Mouse (Mus musculus) stomach, postnatal 0 days (tissue): ENCODE data around the gene Ssmem1. TPM values are rescaled to one million over a fixed set of nuclear protein-coding genes. Genes with fewer than 3 reads are reported as not detected.
A peak's percentile ranks its signal among the peaks of the same experiment; 100 is the strongest.

Source experiments
- ATAC-seq: fragments of 200-750 bp; cut with Nextera tagmentation; 2 replicates; pipeline ENCODE4 v1.8.0; 2017; ENCODE audit not compliant: low FRiP score, low TSS enrichment
- DNase-seq: peaks from one replicate; pipeline ENCODE4 v3.0.0-alpha.2; 2016; ENCODE audit warnings: low spot score
- H3K27ac ChIP-seq: fragments of 300-500 bp; sonication (generic); replicated peaks from 2 replicates; pipeline ENCODE4 v1.5.1; 2014; ENCODE audit warnings: mild to moderate bottlenecking, control low read depth
- H3K27me3 ChIP-seq: fragments of 300-500 bp; sonication (generic); 2 replicates; pipeline ENCODE4 v1.6.1; 2014; ENCODE audit warnings: low read length; ENCODE audit not compliant: control insufficient read depth, insufficient read depth
- H3K36me3 ChIP-seq: fragments of 300-500 bp; sonication (generic); 2 replicates; pipeline ENCODE4 v1.6.1; 2014; ENCODE audit warnings: low read length, mixed read lengths; ENCODE audit not compliant: control insufficient read depth, insufficient read depth
- H3K4me1 ChIP-seq: fragments of 300-500 bp; sonication (generic); replicated peaks from 2 replicates; pipeline ENCODE4 v1.6.1; 2014; ENCODE audit warnings: antibody characterized with exemption; ENCODE audit not compliant: control insufficient read depth, insufficient read depth
- H3K4me2 ChIP-seq: fragments of 300-500 bp; sonication (generic); replicated peaks from 2 replicates; pipeline ENCODE4 v1.6.1; 2014; ENCODE audit warnings: low read depth, mild to moderate bottlenecking, control low read depth, moderate library complexity
- H3K4me3 ChIP-seq: fragments of 300-500 bp; sonication (generic); 2 replicates; pipeline ENCODE4 v1.5.1; 2014; ENCODE audit warnings: low read depth, low read length, control low read depth
- H3K9ac ChIP-seq: fragments of 300-500 bp; sonication (generic); 2 replicates; pipeline ENCODE4 v1.6.1; 2014; ENCODE audit warnings: mild to moderate bottlenecking, low read length, control low read depth, mixed read lengths
- H3K9me3 ChIP-seq: fragments of 300-500 bp; sonication (generic); 2 replicates; pipeline ENCODE4 v1.6.1; 2016; ENCODE audit warnings: low read length; ENCODE audit not compliant: control insufficient read depth
- CTCF ChIP-seq: IDR thresholded peaks from 2 replicates; pipeline ENCODE4 v1.5.1; 2016; ENCODE audit warnings: antibody characterized with exemption, low read depth, mild to moderate bottlenecking, moderate library complexity
- EP300 ChIP-seq: optimal IDR thresholded peaks from 2 replicates; pipeline ENCODE3; 2016; ENCODE audit warnings: antibody characterized with exemption
- WGBS: fragments of 180-500 bp; shearing (Covaris S2); extraction: QIAGEN DNeasy Blood & Tissue Kit; methylation state at CpG from one replicate; pipeline ENCODE4 v1.1.7; 2014; 5-methylcytosine and 5-hydroxymethylcytosine counted together
- polyA plus RNA-seq: library from polyadenylated mRNA; unstranded; fragments of >200 nt; fragmentation: Nextera tagmentation; extraction: Ambion mirVana; gene quantifications from 2 replicates; pipeline ENCODE4 v1.2.1, GENCODE M21; 2015

The Ssmem1 gene
- polyA plus RNA-seq, 1 experiment from 2014 or later, result not detected

DNA sequence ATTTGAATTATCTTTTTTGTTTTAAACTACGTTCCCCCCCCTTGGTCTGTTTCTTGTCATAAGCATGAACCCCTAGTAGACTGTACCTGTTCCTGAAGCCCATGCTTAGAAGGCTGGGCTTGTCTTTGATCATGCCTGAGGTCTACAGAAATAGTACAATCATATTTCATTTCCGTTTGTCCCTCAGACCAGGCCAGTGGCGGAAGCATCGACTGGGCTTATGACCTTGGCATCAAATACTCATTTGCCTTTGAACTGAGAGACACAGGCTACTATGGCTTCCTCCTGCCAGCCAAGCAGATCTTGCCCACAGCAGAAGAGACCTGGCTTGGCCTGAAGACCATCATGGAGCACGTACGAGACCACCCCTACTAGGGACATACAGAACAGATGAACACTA, 54.4 kb downstream of the Ssmem1 start:
- H3K4me3 ChIP-seq, result no peak overlapping the region
- H3K4me2 ChIP-seq, result no peak overlapping the region
- no peaks in the 10 kb centered on the region for H3K36me3 ChIP-seq
- DNase-seq (no peak), ATAC-seq (no peak)
- no peak overlapping the region for H3K27ac ChIP-seq
- H3K27me3 ChIP-seq, result no peaks in the 10 kb centered on the region
- TF ChIP-seq CTCF (no peak), EP300 (no peak)
- 88% methylated on average over 6 of the region's 6 CpGs for WGBS
- H3K4me1 ChIP-seq, result no peaks in the 10 kb centered on the region
- H3K9ac ChIP-seq, result no peak overlapping the region
- no peaks in the 10 kb centered on the region for H3K9me3 ChIP-seq

DNA sequence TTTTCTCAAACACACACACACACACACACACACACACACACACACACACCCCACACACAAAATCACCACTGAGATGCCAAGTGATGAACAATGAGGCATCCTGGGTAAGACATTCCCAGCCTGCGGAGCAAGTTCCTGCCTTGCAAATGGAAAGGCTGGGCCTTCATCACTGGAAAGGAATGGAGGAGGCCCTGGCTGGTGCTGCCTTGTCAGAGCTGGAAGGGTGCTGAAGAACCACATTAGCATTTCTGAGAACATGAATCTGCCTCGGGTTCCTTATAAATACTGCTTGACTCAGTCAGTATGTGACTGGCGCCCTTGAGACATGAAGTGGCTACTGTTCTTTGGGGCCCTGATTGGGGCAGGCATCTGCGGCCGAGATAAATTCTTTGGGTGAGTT, 58.4 kb downstream of the Ssmem1 start, which contains the start of gene Cpa4:
Gene Cpa4 (plus strand): TSS at position 301 of the 400 bp plus-strand sequence.
- no peak within 1 kb of the TSS for H3K4me2 ChIP-seq
- H3K4me3 ChIP-seq, result no peak within 1 kb of the TSS
- WGBS, result 69% methylated on average over 5 of the region's 5 CpGs
- no peaks in the 10 kb centered on the region for H3K9me3 ChIP-seq
- H3K27ac ChIP-seq, result no peak within 1 kb of the TSS
- no peak for TF ChIP-seq CTCF
- no peak for TF ChIP-seq EP300
- H3K9ac ChIP-seq, result no peak within 1 kb of the TSS
- no peaks in the 10 kb centered on the region for H3K4me1 ChIP-seq
- no peaks in the 10 kb centered on the region for H3K36me3 ChIP-seq
- DNase-seq, result no peak
- H3K27me3 ChIP-seq, result no peaks in the 10 kb centered on the region
- no peak for ATAC-seq

DNA sequence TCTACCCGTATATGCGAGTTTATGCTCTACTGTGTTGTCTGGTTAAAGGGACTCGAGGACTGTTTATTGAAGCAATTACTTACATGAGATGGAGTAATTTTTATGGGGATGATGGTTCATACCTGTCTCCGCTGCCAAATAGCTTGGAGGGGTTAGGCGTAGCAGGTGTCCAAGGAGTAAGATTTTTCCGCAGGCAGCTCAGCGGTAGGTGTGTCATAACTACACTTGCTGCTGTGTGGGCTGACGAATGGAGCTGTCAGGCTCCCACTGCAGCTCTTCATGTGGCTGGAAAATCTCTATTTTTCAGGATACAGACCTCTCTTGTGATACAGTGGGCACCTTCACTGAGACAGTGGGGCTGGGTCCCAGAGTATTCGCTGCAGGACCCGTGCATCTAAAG, 59.7 kb downstream of the Ssmem1 start:
- DNase-seq, result no peak
- no peaks in the 10 kb centered on the region for H3K27me3 ChIP-seq
- H3K9ac ChIP-seq, result no peak overlapping the region
- TF ChIP-seq CTCF (no peak), EP300 (no peak)
- 0 out of 2 replicates have a peak overlapping the region, but pooled peaks have one; percentile 8 for H3K27ac ChIP-seq
- H3K4me1 ChIP-seq, result no peaks in the 10 kb centered on the region
- ATAC-seq, result no peak
- no peak overlapping the region for H3K4me2 ChIP-seq
- H3K36me3 ChIP-seq, result no peaks in the 10 kb centered on the region
- no peaks in the 10 kb centered on the region for H3K9me3 ChIP-seq
- H3K4me3 ChIP-seq, result no peak overlapping the region
- 69% methylated on average over 10 of the region's 10 CpGs for WGBS

Other genes starting within 250 kb of the Ssmem1 start
- gene Ube2h, start 205.3 kb upstream of the Ssmem1 start, polyA plus RNA-seq, result 25.2 and 28.8 TPM in 2 replicates
- 16.4 TPM in 2 replicates for gene Zc3hc1, start 118.8 kb upstream of the Ssmem1 start, polyA plus RNA-seq
- gene Klhdc10, start 108.0 kb upstream of the Ssmem1 start, polyA plus RNA-seq, result 6.0 and 6.3 TPM in 2 replicates
- gene Tmem209, start 66 bp upstream of the Ssmem1 start, polyA plus RNA-seq, result 13.0 and 13.7 TPM in 2 replicates
- 1.7 and 2.6 TPM in 2 replicates for gene Cpa2, start 31.7 kb downstream of the Ssmem1 start, polyA plus RNA-seq
- gene Cpa4, start 58.5 kb downstream of the Ssmem1 start, polyA plus RNA-seq, result 32.7 and 33.7 TPM in 2 replicates
- 0.16 and 0.18 TPM in 2 replicates for gene Cpa5, start 101.2 kb downstream of the Ssmem1 start, polyA plus RNA-seq
- 1.3 and 1.5 TPM in 2 replicates for gene Cpa1, start 129.4 kb downstream of the Ssmem1 start, polyA plus RNA-seq
- gene Cep41, start 183.9 kb downstream of the Ssmem1 start, polyA plus RNA-seq, result 4.0 and 4.7 TPM in 2 replicates
- gene Mest, start 213.7 kb downstream of the Ssmem1 start, polyA plus RNA-seq, result 156 and 168 TPM in 2 replicates